Mouse (Mus musculus): Measurements from ENCODE around the gene Herc6.
"Not testable (repeated sequence)": the region's sequence is repeated elsewhere in the genome, so short reads cannot be mapped to it uniquely, and the experiment has no call there.

The Herc6 gene
- long read RNA-seq, experiment 1, partial matches to known transcripts: 7 of 9 reads
- long read RNA-seq, experiment 1, other reads (novel, unspliced or antisense): 2 of 9 reads
- long read RNA-seq, experiment 2, full-length matches to known transcripts: 2 of 9 reads
- long read RNA-seq, experiment 2, partial matches to known transcripts: 6 of 9 reads
- long read RNA-seq, experiment 2, other reads (novel, unspliced or antisense): 1 of 9 reads

DNA sequence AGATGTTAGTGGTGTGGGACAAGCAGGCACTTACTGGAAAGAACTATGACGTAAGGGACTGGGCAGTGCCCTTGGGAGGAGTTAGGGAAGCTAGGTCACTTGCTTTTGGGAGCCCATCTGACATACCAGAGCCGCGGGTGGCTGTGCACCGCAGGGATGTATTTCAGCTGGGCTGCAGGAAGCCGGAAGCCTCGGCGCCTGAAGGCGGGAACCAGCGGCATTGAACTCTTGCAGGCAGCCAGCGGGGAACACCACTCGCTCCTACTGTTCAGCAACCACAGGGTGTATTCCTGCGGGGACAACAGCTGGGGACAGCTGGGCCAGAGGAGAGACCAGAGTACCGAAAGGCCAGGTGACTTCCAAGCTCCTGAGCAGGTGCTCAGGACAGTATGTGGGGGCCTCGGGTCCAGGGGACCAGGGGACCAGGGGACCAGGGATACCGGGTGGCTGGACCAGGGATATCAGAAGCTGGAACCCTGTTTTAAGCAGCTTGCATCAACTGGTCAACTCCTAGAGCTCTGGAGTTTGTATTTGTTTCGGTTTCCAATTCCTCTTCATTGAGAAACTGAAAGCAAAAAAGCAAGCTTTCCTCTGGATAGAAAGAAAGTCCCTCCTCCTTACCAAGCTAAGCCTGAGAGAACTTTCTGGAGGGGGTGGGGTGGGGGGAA lies at the start of gene Herc6:
TSS of gene Herc6 (plus strand) at position 120 of the 668 bp plus-strand sequence.
- intact Hi-C loops (cut with DNase I): loop anchor here (5.0 kb wide), 2 partner anchors 49 to 121 kb away; partner anchors contain the start of gene Lancl2

- intact Hi-C loops (cut with DNase I): loop anchor here (5.0 to 10.0 kb wide), 2 partner anchors 51 to 826 kb away; partner anchors contain the start of genes Herc6 and Lsm5
Measured at GRCm38 (mm10) chr6:57531011-57531410, 49.8 kb upstream of the Herc6 start.

- intact Hi-C loops (cut with DNase I): loop anchor here (5.0 to 10.0 kb wide), 2 partner anchors 51 to 827 kb away; partner anchors contain the start of genes Herc6 and Lsm5
Measured at GRCm38 (mm10) chr6:57531441-57531840, 49.4 kb upstream of the Herc6 start.

- intact Hi-C loops (cut with DNase I): loop anchor here (5.0 to 10.0 kb wide), 2 partner anchors 50 to 827 kb away; partner anchors contain the start of genes Herc6 and Lsm5
Measured at GRCm38 (mm10) chr6:57532022-57532421, 48.8 kb upstream of the Herc6 start.

DNA sequence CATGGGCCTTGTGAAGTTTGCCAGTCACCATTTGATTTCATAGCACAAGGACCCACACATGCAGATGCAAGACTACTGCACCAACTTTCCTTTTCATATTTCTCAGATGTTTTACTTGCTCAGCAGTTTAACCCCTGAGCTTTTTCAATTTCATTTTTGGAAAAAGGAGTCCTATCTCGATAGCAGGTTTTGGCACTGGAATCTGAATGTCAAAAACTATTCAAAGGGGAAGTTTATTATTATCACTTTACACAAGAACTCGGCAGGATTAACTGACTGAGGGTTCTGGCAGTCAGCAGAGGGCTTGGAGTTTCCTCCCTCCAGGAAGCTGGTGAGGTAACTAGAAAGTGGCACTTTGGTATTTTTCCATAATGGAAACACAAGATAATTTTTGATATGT lies 47.4 kb upstream of the Herc6 start:
- intact Hi-C loops (cut with DNase I): loop anchor here (5.0 to 10.0 kb wide), 2 partner anchors 49 to 829 kb away; partner anchors contain the start of genes Herc6 and Lsm5

GRCm38 (mm10) chr6:57534231-57534610 lies 46.6 kb upstream of the Herc6 start:
- intact Hi-C loops (cut with DNase I): loop anchor here (5.0 to 10.0 kb wide), 2 partner anchors 48 to 829 kb away; partner anchors contain the start of genes Herc6 and Lsm5

DNA sequence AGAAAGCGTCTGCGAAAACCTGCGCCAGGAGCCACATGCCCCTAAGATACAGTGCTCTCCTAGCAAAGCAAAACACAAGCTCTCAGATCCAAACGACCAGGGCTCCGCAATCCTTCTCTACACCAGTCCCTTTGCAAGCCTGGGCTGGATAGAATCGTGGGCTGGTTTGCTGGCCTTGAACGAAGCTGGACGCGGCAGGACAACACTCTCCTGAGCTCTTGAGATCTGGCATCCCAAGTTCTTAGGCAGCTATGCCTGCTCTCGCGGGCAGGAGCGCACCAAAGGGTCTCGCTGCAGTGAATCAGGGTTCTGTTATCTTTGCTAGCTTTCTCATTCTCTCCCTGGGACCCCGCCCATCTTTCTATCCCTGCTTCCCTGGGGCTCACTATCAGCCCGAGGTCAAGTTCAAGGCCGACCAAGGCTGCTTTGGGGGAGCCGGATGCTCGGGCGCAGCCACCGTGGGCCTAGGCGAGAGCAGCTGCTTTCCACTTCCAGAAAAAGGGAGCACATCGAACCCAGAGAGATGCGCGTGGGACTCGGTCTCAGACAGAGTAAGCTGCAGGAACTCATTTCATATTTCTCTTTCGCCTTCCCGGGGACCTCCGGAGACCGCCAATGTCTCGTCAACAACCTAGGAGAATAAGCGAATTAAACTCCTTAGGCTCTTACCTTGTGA lies 46.1 kb upstream of the Herc6 start:
- intact Hi-C loops (cut with DNase I): loop anchor here (5.0 to 10.0 kb wide), 2 partner anchors 48 to 830 kb away; partner anchors contain the start of genes Herc6 and Lsm5

DNA sequence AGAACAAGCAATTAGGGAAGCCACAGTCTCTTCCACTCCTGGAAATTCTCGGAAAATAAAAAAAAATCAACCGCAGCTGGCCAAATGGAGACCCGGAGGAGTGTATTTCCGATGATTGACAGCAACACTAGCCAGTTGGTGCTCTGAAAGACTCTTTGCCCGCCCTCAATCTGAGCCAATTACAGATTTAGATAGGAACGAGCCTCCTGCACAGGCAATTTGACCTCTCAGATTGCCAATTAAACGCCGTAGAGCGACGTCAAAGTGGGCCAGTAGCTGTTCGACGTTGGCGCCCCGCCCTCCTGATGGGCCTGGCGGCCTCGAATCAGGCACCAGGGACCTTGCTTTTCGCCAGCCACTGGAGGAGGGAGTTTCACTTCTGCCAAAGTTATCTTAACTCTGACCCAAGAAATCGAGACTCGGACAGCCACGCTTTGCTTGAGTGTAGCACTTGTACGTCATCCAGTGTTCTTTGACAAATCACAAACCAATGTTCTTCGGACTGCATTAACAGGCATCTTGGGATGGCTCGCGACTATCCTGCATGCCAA lies 45.3 kb upstream of the Herc6 start, which contains the start of gene Ppm1k:
TSS of gene Ppm1k (minus strand) at position 83 of the 551 bp plus-strand sequence.
- intact Hi-C loops (cut with DNase I): loop anchor here (10.0 kb wide), 1 partner anchor 831 kb away; the partner anchor contains the start of gene Lsm5

DNA sequence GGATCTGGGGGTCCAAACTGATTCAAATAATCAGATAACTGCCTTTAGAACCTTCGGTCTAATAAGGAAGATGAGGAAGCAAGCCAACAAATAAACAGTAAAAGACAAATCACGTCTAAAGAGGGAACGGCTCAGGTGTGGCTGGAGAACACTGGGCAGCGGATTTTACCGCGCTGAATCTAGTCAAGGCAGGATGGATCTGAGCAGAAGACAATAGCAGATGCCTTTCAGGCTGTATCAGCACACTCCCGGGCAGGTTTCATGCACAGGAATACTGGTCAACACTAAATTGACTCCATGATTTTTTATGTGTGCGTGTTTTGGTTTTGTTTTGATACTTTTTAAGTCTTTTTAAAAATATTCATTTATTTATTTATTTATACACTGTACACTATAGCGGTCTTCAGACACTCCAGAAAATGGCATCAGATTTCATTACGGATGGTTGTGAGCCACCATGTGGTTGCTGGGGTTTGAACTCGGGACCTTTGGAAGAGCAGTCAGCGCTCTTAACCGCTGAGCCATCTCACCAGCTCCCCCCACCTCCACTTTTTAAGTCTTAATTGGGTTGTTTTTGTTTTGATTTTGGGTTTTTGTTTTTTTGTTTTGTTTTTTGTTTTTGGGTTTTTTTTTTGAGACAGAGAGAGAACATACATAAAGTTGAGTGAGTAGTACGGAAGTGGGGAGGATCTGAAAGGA lies 44.7 kb upstream of the Herc6 start:
- intact Hi-C loops (cut with DNase I): loop anchor here (10.0 kb wide), 1 partner anchor 831 kb away; the partner anchor contains the start of gene Lsm5

GRCm38 (mm10) chr6:57537887-57538286 lies 42.9 kb upstream of the Herc6 start:
- intact Hi-C loops (cut with DNase I): loop anchor here (10.0 kb wide), 1 partner anchor 833 kb away; the partner anchor contains the start of gene Lsm5

DNA sequence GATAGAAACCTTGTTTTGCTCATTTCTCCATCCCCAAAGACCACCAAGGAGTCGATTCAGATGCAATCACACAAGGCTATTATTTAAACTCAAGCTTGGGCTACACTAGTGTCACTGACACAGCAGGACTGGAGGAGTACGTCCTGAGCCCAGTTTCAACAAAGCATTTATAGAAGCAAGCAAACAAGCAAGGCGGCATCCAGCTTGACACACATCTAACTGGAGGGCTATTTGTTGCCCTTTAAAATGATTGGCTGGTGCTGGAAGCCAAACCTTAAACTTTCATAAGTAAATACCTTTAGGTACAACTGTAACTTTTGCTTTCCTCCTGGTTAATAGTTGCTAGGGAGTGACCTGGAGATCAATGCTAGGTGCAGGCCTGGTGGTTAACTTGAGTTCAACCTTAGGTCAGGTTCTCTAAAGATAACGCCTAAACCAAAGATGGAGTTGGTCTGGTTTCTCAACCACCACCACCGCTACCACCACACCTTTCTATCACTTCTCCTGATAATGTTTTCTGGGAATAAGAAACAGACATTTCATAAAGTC lies 39.8 kb upstream of the Herc6 start:
- intact Hi-C loops (cut with DNase I): no loop called here

DNA sequence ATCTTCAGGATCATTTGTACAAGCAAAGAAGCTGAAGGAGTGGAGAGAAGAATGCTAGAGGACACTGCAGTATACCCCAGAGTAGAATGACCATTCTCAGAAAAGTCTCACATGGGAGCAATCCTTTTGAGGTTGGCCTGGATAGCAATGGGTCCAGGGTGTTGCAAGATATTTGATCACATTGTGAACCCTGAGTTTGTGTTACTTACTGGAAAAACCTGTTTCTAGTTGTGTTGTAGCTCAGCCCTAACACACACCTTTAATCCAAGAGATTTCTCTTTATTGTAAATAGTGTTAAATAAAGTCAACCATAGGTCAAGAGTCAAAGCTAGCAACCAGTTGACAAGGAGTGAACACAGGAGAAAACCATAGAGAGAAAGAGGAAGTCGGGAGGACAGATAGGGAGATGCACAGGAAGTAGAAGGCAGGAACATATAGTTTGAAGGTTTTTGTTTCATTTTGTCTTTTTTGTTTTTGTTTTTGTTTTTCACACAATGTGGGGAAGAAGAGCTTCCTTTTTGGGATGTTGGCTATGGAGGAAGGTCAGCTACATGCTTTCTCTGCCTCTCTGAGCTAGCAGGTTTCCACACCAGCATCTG lies 39.0 kb upstream of the Herc6 start:
- intact Hi-C loops (cut with DNase I): no loop called here

GRCm38 (mm10) chr6:57543591-57543990 lies 37.2 kb upstream of the Herc6 start:
- intact Hi-C loops (cut with DNase I): not testable (repeated sequence)

DNA sequence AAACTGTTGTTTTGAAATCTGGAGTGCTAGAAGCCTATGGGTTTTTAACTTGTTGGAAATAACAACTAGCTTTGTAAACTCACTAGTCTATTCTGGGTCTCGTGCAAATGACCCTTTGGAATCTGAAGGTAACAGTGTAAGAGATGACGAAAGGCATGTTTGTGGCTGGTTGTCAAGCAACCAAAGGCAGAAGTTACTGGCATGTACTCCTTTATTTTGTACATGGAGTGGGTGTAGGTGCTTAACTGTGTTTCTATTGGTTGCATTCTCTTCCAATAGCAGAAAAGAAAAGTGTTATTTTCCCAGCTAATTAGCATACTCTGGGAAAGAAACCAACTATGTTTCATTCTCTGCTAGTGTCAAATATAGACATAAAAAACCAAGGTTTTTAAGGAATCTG lies 35.9 kb upstream of the Herc6 start:
- intact Hi-C loops (cut with DNase I): no loop called here

DNA sequence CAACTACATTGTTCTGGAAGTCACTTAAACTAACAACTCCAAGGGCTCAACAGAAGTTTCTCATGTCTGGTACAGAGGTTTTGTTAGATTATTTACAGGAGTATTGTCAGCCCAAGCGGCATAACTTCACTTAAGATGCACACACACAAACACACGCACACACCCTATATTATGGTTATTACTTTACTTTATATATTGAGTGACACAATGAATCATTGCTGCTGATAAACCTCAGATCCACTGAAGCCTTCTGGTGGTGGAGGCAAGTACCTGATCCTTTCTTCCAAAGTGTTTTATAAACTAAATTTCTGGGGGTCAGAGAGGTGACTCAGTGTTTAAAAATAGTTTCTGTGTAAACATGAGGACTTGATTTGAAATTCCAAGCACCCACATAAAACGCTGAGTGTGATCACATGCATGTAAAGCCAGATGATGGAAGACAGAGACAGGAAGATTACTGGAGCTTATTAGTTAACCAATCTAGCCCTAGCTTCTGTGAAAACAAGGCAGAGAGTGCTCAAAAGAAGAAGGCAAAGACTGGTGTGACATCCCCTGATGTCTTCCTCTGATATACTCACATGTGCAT lies 29.5 kb upstream of the Herc6 start:
- intact Hi-C loops (cut with DNase I): no loop called here

GRCm38 (mm10) chr6:57557796-57558317 lies 22.9 kb upstream of the Herc6 start:
- intact Hi-C loops (cut with DNase I): no loop called here

DNA sequence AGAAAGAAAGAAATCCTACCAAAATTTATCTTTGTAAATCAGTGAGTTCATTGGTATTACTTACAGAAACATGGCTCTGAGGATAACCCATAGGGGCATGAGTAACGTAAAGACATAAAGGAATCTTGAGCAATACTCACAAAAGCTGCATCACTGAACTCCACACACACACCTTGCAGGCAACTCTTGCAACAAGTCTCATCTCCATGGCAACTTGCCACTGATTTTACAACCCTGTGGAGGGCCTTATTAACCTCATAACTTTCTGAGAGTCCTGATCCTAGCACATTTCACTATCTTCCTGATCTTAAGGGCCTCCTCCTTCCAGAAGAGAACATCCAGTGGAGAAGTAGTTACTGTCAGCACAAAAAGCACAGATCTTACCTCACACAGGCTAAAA lies 17.3 kb upstream of the Herc6 start:
- intact Hi-C loops (cut with DNase I): no loop called here

DNA sequence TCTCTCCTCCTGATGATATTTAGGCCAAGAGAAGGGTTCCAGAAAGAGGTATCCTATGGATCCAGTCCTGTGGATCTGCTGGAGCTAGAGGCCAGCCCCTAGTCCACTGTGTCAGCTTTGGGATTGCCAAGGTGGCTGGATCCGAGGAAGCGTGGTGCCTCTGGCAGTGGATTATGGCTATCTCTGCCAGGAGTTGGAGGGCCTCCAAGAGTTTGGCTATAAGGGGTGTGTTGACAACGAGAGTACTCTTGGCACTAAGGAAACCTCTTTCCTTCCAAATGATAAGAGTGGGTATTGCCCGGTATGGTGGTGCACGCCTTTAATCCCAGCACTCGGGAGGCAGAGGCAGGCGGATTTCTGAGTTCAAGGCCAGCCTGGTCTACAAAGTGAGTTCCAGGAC lies 15.3 kb upstream of the Herc6 start:
- intact Hi-C loops (cut with DNase I): no loop called here

DNA sequence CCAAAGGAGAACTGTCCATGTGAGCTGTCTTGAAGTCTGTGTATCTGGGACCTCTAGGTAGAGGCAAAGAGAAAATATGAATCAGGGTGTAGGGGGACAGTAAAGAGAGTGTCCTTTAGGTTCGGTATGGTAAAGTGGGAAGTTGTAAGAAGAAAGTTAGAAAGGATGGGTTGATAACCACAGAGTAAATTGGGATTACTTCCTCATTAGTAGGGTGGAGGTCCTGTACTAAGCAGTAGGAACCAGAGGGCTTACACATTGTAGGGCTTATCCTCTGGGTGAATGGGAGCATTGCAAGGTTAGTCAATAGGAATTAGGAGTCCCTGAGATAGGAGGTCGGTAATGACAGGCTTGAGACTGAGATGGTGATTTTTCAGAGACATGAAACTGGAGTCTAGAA lies 13.2 kb upstream of the Herc6 start:
- intact Hi-C loops (cut with DNase I): no loop called here

All from adrenal gland (tissue).